Mouse (Mus musculus): ENCODE measurements around the gene Pald1.

Pald1 gene

GRCm38 (mm10) chr10:61400407-61400806, 17.1 kb upstream of the Pald1 start:
- DNase-seq, result no peak

- DNase-seq, result peak; percentile 85 to 87
Measured at GRCm38 (mm10) chr10:61399156-61399734, 15.9 kb upstream of the Pald1 start.

- no peak for DNase-seq
Measured at GRCm38 (mm10) chr10:61398125-61398524, 14.8 kb upstream of the Pald1 start.

DNA sequence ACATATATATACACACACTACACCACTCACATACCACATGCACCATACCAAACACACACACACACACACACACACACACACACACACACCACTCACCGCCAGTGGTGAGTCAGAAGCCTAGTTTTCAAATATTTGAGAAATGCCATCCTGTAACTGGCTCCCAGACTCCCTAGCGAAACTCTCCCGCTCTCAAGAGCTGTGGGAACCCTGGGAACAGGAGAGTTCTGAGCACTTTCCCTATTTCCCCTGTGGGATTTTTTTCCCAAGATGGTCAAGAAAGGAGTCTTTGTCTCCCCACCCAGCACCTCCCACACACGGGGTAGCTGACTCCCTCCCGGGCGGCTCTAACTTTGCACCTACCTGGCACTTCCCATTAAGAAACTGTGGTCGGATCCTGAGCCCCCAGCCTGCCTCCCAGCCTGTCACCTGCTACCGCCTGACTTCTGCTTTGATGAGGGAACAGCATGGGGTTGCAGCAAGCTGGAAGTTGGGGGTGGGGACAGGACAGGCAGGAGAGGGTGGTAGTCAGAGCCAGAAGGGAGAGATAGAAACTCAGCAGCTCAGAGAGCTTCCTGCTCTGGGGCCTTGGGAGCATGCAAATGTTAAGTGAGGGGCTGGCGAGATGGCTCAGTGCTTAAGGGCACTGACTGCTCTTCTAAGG, 11.3 kb upstream of the Pald1 start:
- DNase-seq, result no peak

- no peak for DNase-seq
Measured at GRCm38 (mm10) chr10:61392584-61392983, 9.3 kb upstream of the Pald1 start.

DNA sequence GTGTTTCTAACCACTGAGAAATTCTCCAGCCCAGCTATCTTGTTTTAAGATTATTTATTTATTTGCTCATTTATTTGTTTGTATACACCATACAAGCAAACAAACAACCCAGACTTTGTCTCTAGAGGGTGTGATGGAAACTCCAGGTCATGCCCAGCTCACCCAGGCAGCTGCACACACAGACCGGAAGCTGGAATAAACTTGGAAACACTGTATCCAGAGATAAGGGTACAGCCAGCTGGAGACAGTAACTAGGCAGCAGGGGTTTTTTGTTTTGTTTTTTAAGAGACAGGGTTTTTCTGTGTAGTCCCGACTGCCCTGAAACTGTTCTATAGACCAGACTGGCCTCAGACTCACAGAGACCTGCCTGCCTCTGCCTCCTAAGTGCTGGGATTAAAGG, 6.8 kb upstream of the Pald1 start:
- DNase-seq, result no peak

DNA sequence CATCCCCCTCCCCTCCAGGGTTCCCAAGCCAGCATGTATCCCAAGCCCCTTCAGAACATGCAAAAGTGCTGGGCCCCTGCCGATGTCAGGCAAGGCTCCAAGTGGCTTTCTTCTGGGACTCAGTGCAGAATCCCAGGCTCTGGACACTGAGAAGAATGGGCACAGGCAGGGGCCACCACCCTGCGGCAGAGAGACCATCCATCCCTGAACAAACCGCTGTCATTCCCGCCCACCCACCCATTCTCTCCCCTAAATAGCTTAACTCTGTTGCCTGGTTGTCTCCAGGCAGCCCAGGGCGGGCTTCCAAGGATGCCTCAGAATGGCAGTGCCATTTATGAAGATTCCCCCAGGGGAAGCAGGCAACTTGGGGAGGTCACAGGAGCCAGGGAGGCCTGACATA, 5.7 kb upstream of the Pald1 start:
- DNase-seq, result no peak

DNA sequence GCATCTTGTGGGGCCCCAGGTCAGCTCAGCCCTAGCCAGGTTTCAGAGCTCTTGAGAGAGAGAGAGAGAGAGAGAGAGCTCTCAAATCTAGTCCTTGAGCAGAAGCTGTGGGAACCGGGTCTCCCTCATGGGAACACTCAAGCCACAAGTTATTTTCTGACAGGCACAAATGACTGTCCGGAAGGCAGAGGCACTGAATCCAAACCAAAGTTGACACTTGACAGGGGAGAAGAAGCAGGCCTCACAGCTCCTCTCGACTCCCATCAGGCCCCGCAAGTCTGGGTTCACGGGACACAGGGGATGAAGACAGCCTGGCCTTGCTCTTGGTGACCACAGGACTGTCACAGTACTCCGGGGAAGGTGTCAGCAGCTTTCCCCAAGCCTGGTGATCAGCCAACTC, 3.0 kb upstream of the Pald1 start:
- DNase-seq, result no peak

DNA sequence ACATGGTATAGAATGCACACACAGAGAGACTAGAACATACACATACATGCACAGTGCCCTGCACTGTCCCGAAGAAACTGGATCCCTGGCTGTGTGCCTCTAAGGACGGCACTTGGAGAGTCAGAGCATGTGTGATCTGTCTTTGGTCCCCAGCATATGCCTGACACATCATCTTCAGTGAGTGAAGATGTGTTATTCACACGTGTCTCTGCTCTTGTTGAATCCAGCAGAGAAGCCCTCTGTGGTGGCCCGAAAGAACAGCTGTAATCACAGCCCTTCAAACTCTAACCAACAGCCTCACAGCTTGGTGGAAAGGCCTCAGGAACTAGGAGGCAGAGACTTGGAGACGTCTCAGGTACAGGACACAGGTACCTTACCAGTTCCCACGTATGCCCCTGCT, 1.8 kb upstream of the Pald1 start:
- no peak for DNase-seq

- no peak for DNase-seq
Measured at GRCm38 (mm10) chr10:61383715-61384047, 351 bp upstream of the Pald1 start.

- peak in 1 of 2 experiments; percentile 47 for DNase-seq
Measured at GRCm38 (mm10) chr10:61382281-61382731, 1.0 kb downstream of the Pald1 start.

- DNase-seq, result no peak
Measured at GRCm38 (mm10) chr10:61381823-61382222, 1.5 kb downstream of the Pald1 start.

DNA sequence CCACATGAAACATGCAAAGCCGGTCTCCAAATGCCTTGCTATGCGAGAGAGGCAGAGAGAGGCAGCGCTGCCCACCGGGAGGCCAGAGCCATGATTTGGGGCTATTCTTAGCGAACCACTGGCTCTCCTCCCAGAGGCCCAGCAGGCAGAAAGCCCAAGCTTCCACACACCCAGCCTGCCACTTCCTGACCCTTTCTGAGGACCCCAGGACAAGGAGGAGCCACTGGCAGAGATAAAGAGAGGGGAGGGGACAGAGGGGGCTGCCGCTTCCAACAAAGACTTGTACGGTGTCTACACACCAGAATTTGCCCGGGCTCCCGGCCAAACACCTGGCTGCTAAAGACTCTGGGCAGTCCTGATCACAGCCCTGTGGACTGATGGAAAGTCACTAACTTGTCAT, 3.1 kb downstream of the Pald1 start:
- peak in 1 of 2 experiments; percentile 58 for DNase-seq

GRCm38 (mm10) chr10:61379340-61380040, 3.8 kb downstream of the Pald1 start:
- no peak for DNase-seq

DNA sequence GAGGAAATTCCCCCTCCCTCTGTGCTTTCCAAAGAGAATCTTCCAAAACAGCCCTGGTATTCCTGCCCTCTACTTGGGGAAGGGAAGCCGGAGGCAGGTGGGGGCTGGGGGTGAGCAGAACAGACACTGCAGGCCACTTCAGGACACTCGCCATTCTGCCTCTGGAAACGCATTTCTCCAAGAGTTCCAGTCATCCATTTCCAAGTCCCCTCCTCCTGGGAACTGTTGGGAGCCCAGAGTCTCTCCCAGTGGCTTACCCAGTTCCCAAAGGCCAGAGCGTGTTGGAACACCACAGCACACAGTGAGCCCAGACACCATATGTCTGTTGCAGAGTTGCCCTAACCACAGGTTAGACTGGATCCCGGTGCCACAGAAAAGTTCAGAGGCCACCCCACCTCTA, 4.6 kb downstream of the Pald1 start:
- DNase-seq, result no peak

GRCm38 (mm10) chr10:61378050-61378449, 5.3 kb downstream of the Pald1 start:
- no peak for DNase-seq

- DNase-seq, result no peak
Measured at GRCm38 (mm10) chr10:61374771-61375481, 8.4 kb downstream of the Pald1 start.

GRCm38 (mm10) chr10:61374076-61374475, 9.3 kb downstream of the Pald1 start:
- no peak for DNase-seq

DNA sequence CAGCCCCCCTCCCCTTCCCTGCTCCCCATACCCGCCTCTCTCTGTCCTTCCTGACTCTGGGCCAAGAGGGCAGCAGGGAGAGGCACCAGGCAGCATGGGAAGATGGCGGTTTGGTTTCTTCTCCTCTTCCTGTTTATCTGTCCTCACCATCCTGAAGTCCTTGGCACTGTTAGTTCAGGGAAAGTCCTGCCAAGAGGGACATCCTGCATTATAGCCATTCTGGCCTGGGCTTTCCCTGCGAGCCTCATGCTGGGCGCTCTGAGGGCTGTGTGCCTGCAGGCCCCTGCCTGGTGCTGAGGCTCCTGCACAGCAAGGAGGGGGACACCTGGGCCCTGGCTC, 10.8 kb downstream of the Pald1 start:
- DNase-seq, result peak; percentile 84

DNA sequence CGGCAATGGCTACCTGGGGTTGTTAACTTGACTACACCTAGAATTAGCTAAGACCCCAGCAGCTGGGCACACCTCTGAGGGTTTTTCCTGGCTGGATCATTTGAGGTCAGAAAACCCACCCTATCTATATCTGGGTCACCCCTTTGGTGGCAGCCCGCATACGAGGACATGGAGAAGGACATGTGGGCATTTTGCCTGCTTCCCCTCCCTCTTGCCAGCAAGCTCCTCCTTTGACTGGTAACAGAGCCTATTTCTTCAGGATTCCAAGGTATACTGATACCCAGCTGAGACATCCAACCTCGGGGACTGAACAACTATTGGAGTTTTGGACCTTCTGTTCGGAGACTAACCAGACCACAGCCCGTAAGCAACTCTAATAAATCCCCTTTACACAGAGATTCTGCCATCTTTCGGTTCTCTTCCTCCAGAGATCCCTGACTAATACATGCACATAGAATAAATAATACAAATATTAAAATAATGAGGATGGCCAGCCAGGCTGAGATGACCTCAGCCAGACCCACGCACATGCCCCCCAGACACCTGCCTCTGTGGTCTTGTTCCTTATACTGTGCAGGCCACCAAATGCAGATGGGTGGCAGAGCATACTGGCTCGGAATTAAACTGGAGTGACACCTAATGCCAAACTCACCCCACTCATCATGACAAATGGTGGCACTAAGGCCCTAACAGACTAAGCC, 11.3 kb downstream of the Pald1 start:
- peak; percentile 57 to 69 for DNase-seq

- DNase-seq, result no peak
Measured at GRCm38 (mm10) chr10:61370273-61370979, 12.9 kb downstream of the Pald1 start.

GRCm38 (mm10) chr10:61369755-61370154, 13.6 kb downstream of the Pald1 start:
- DNase-seq, result no peak

Data from cerebellum, postnatal 14 days (tissue).